Mouse (Mus musculus) limb, embryonic 15.5 days (tissue): ENCODE measurements around the gene Borcs5. TPM values are rescaled to one million over a fixed set of nuclear protein-coding genes. Genes with fewer than 3 reads are reported as not detected.

Source experiments
- ATAC-seq: fragments of 200-750 bp; cut with Nextera tagmentation; 2 replicates; pipeline ENCODE4 v1.8.0; 2017; ENCODE audit warnings: low read depth, moderate TSS enrichment; ENCODE audit not compliant: insufficient number of reproducible peaks, low FRiP score, low TSS enrichment
- H3K27ac ChIP-seq: fragments of 300-500 bp; sonication (generic); 2 replicates; pipeline ENCODE4 v1.5.1; 2015; ENCODE audit warnings: moderate library complexity, mild to moderate bottlenecking, inconsistent platforms
- H3K27me3 ChIP-seq: fragments of 300-500 bp; sonication (generic); 2 replicates; pipeline ENCODE4 v1.6.1; 2015; ENCODE audit warnings: inconsistent platforms
- H3K36me3 ChIP-seq: fragments of 300-500 bp; sonication (generic); 2 replicates; pipeline ENCODE4 v1.6.1; 2015; ENCODE audit warnings: inconsistent platforms
- H3K4me1 ChIP-seq: fragments of 300-500 bp; sonication (generic); 2 replicates; pipeline ENCODE4 v1.6.1; 2015; ENCODE audit warnings: inconsistent platforms
- H3K4me2 ChIP-seq: fragments of 300-500 bp; sonication (generic); 2 replicates; pipeline ENCODE4 v1.6.1; 2015; ENCODE audit warnings: mild to moderate bottlenecking, inconsistent platforms
- H3K4me3 ChIP-seq: fragments of 300-500 bp; sonication (generic); 2 replicates; pipeline ENCODE4 v1.5.1; 2015; ENCODE audit warnings: mild to moderate bottlenecking, inconsistent platforms
- H3K9ac ChIP-seq: fragments of 300-500 bp; sonication (generic); 2 replicates; pipeline ENCODE4 v1.6.1; 2015; ENCODE audit warnings: inconsistent platforms
- H3K9me3 ChIP-seq: fragments of 300-500 bp; sonication (generic); 2 replicates; pipeline ENCODE4 v1.6.1; 2016; ENCODE audit warnings: inconsistent platforms
- WGBS: fragments of 180-500 bp; shearing (Covaris S2); methylation state at CpG from one replicate; pipeline ENCODE4 v1.1.7; 2015; 5-methylcytosine and 5-hydroxymethylcytosine counted together
- polyA plus RNA-seq: library from polyadenylated mRNA; unstranded; fragments of >200 nt; fragmentation: Nextera tagmentation; extraction: Ambion mirVana; gene quantifications from 2 replicates; pipeline ENCODE4 v1.2.1, GENCODE M21; 2015

The Borcs5 gene
- polyA plus RNA-seq, 1 experiment from 2014 or later = 20.9 TPM

GRCm38 (mm10) chr6:134722906-134723305 is 83.6 kb downstream of the Borcs5 start:
- 89% methylated on average over 8 of the region's 8 CpGs for WGBS
- Histone ChIP-seq H3K4me3 (no peak overlapping the region), H3K9me3 (no peaks in the 10 kb centered on the region), H3K9ac (no peak overlapping the region), H3K36me3 (peaks cover 68% of the 10 kb centered on the region), H3K4me1 (peaks cover 3% of the 10 kb centered on the region; the same call in 1 of the 2 replicates), H3K4me2 (no peak overlapping the region), H3K27me3 (no peaks in the 10 kb centered on the region), H3K27ac (no peak overlapping the region)
- no peak for ATAC-seq

- H3K4me2 ChIP-seq = no peak overlapping the region
- H3K27me3 ChIP-seq = no peaks in the 10 kb centered on the region
- H3K36me3 ChIP-seq = peaks cover 68% of the 10 kb centered on the region
- no peak overlapping the region for H3K27ac ChIP-seq
- peaks cover 3% of the 10 kb centered on the region; the same call in 1 of the 2 replicates for H3K4me1 ChIP-seq
- no peak for ATAC-seq
- no peak overlapping the region for H3K4me3 ChIP-seq
- 92% methylated on average over 7 of the region's 7 CpGs for WGBS
- no peak overlapping the region for H3K9ac ChIP-seq
- no peaks in the 10 kb centered on the region for H3K9me3 ChIP-seq
Measured at GRCm38 (mm10) chr6:134723326-134723725, 84.0 kb downstream of the Borcs5 start.

GRCm38 (mm10) chr6:134723833-134724553 is 84.7 kb downstream of the Borcs5 start:
- ATAC-seq = no peak
- no peaks in the 10 kb centered on the region for H3K27me3 ChIP-seq
- H3K9me3 ChIP-seq = no peaks in the 10 kb centered on the region
- no peak overlapping the region for H3K9ac ChIP-seq
- H3K4me2 ChIP-seq = no peak overlapping the region
- peaks cover 3% of the 10 kb centered on the region; the same call in 1 of the 2 replicates for H3K4me1 ChIP-seq
- WGBS = 87% methylated on average over 9 of the region's 9 CpGs
- H3K36me3 ChIP-seq = peaks cover 65% of the 10 kb centered on the region
- H3K27ac ChIP-seq = no peak overlapping the region
- no peak overlapping the region for H3K4me3 ChIP-seq

GRCm38 (mm10) chr6:134725406-134725805 is 86.1 kb downstream of the Borcs5 start:
- Histone ChIP-seq H3K27ac (no peak overlapping the region), H3K9ac (no peak overlapping the region), H3K4me3 (no peak overlapping the region), H3K4me1 (peaks cover 3% of the 10 kb centered on the region; the same call in 1 of the 2 replicates), H3K27me3 (no peaks in the 10 kb centered on the region), H3K4me2 (no peak overlapping the region), H3K36me3 (peaks cover 51% of the 10 kb centered on the region), H3K9me3 (no peaks in the 10 kb centered on the region)
- no peak for ATAC-seq

GRCm38 (mm10) chr6:134730978-134731377 is 91.7 kb downstream of the Borcs5 start:
- Histone ChIP-seq H3K9me3 (no peaks in the 10 kb centered on the region), H3K27ac (no peak overlapping the region), H3K4me3 (no peak overlapping the region), H3K4me1 (no peaks in the 10 kb centered on the region; the same call in 1 of the 2 replicates), H3K9ac (no peak overlapping the region), H3K36me3 (peaks cover 34% of the 10 kb centered on the region), H3K27me3 (no peaks in the 10 kb centered on the region), H3K4me2 (no peak overlapping the region)
- WGBS = 90% methylated on average over 3 of the region's 3 CpGs
- no peak for ATAC-seq

- no peak for ATAC-seq
- H3K27me3 ChIP-seq = no peaks in the 10 kb centered on the region
- no peak overlapping the region for H3K27ac ChIP-seq
- H3K36me3 ChIP-seq = peaks cover 39% of the 10 kb centered on the region
- no peak overlapping the region for H3K9ac ChIP-seq
- H3K4me2 ChIP-seq = no peak overlapping the region
- H3K4me1 ChIP-seq = no peaks in the 10 kb centered on the region; the same call in 1 of the 2 replicates
- 91% methylated on average over 8 of the region's 8 CpGs for WGBS
- no peaks in the 10 kb centered on the region for H3K9me3 ChIP-seq
- no peak overlapping the region for H3K4me3 ChIP-seq
Measured at GRCm38 (mm10) chr6:134732813-134733212, 93.5 kb downstream of the Borcs5 start.

GRCm38 (mm10) chr6:134733800-134734221 is 94.5 kb downstream of the Borcs5 start:
- Histone ChIP-seq H3K27ac (no peak overlapping the region), H3K4me3 (no peak overlapping the region), H3K27me3 (no peaks in the 10 kb centered on the region), H3K4me1 (no peaks in the 10 kb centered on the region), H3K4me2 (no peak overlapping the region), H3K36me3 (peaks cover 37% of the 10 kb centered on the region; the same call in 1 of the 2 replicates), H3K9ac (no peak overlapping the region), H3K9me3 (no peaks in the 10 kb centered on the region)
- WGBS = 89% methylated on average over 5 of the region's 5 CpGs
- ATAC-seq = no peak

- H3K4me1 ChIP-seq = no peaks in the 10 kb centered on the region
- H3K9ac ChIP-seq = no peak overlapping the region
- no peak overlapping the region for H3K4me3 ChIP-seq
- peaks cover 47% of the 10 kb centered on the region; the same call in 1 of the 2 replicates for H3K36me3 ChIP-seq
- ATAC-seq = no peak
- H3K27me3 ChIP-seq = no peaks in the 10 kb centered on the region
- no peaks in the 10 kb centered on the region for H3K9me3 ChIP-seq
- H3K4me2 ChIP-seq = no peak overlapping the region
- H3K27ac ChIP-seq = no peak overlapping the region
- 75% methylated on average over 3 of the region's 3 CpGs for WGBS
Measured at GRCm38 (mm10) chr6:134736853-134737252, 97.5 kb downstream of the Borcs5 start.

GRCm38 (mm10) chr6:134743568-134743967 is 104.3 kb downstream of the Borcs5 start:
- Histone ChIP-seq H3K9ac (no peak overlapping the region), H3K9me3 (no peaks in the 10 kb centered on the region), H3K4me3 (no peak overlapping the region), H3K4me1 (no peaks in the 10 kb centered on the region), H3K36me3 (peaks cover 12% of the 10 kb centered on the region; the same call in 1 of the 2 replicates), H3K4me2 (no peak overlapping the region), H3K27ac (no peak overlapping the region), H3K27me3 (no peaks in the 10 kb centered on the region)
- ATAC-seq = no peak

GRCm38 (mm10) chr6:134745876-134746275 is 106.6 kb downstream of the Borcs5 start:
- H3K27me3 ChIP-seq = no peaks in the 10 kb centered on the region
- 93% methylated on average over 7 of the region's 7 CpGs for WGBS
- no peaks in the 10 kb centered on the region for H3K9me3 ChIP-seq
- H3K27ac ChIP-seq = no peak overlapping the region
- H3K4me3 ChIP-seq = no peak overlapping the region
- no peak overlapping the region for H3K9ac ChIP-seq
- H3K4me2 ChIP-seq = no peak overlapping the region
- peaks cover 9% of the 10 kb centered on the region; the same call in 1 of the 2 replicates for H3K36me3 ChIP-seq
- ATAC-seq = no peak
- H3K4me1 ChIP-seq = no peaks in the 10 kb centered on the region

GRCm38 (mm10) chr6:134748126-134748525 is 108.8 kb downstream of the Borcs5 start:
- Histone ChIP-seq H3K9me3 (no peaks in the 10 kb centered on the region), H3K4me2 (no peak overlapping the region), H3K9ac (no peak overlapping the region), H3K27ac (no peak overlapping the region), H3K4me3 (no peak overlapping the region), H3K36me3 (peaks cover 9% of the 10 kb centered on the region; the same call in 1 of the 2 replicates), H3K4me1 (no peaks in the 10 kb centered on the region), H3K27me3 (no peaks in the 10 kb centered on the region)
- 94% methylated on average over 3 of the region's 3 CpGs for WGBS
- no peak for ATAC-seq

- WGBS = 93% methylated on average over 4 of the region's 4 CpGs
- ATAC-seq = no peak
- no peak overlapping the region for H3K9ac ChIP-seq
- no peak overlapping the region for H3K27ac ChIP-seq
- H3K36me3 ChIP-seq = peaks cover 21% of the 10 kb centered on the region; the same call in 1 of the 2 replicates
- H3K4me2 ChIP-seq = no peak overlapping the region
- H3K27me3 ChIP-seq = no peaks in the 10 kb centered on the region
- no peak overlapping the region for H3K4me3 ChIP-seq
- no peaks in the 10 kb centered on the region for H3K4me1 ChIP-seq
- H3K9me3 ChIP-seq = no peaks in the 10 kb centered on the region
Measured at GRCm38 (mm10) chr6:134751087-134751486, 111.8 kb downstream of the Borcs5 start.
